Mouse (Mus musculus) liver, embryonic 14.5 days (tissue): ENCODE data around the gene C1ql4. TPM values are rescaled to one million over a fixed set of nuclear protein-coding genes. Genes with fewer than 3 reads are reported as not detected.
"Not testable (repeated sequence)": the region's sequence is repeated elsewhere in the genome, so short reads cannot be mapped to it uniquely, and the experiment has no call there.

Experiments
- ATAC-seq: fragments of 200-750 bp; cut with Nextera tagmentation; 2 replicates; pipeline ENCODE4 v1.8.0; 2017; ENCODE audit warnings: moderate number of reproducible peaks, mild to moderate bottlenecking, moderate library complexity; ENCODE audit not compliant: insufficient read depth
- DNase-seq, 3 experiments: peaks; one replicate each; pipeline ENCODE4 v3.0.0-alpha.2; 2012 to 2013; ENCODE audit warnings: low read depth in 3 of 3, low spot score in 3 of 3
- H3K27ac ChIP-seq: fragments of 300-500 bp; sonication (generic); 2 replicates; pipeline ENCODE4 v1.5.1; 2014; ENCODE audit warnings: moderate library complexity, mild to moderate bottlenecking, control low read depth, inconsistent platforms
- H3K27me3 ChIP-seq: fragments of 300-500 bp; sonication (generic); 2 replicates; pipeline ENCODE4 v1.6.1; 2014; ENCODE audit warnings: mild to moderate bottlenecking, low read length, moderate library complexity; ENCODE audit not compliant: control insufficient read depth, insufficient read depth
- H3K36me3 ChIP-seq: fragments of 300-500 bp; sonication (generic); replicated peaks from 2 replicates; pipeline ENCODE4 v1.6.1; 2014; ENCODE audit warnings: low read depth; ENCODE audit not compliant: control insufficient read depth, insufficient read depth
- H3K4me1 ChIP-seq, 2 experiments: fragments of 200-500 bp in 1 of 2; fragments of 300-500 bp in 1 of 2; sonication (generic) in 1 of 2; replicated peaks; 2 replicates each; pipeline ENCODE4 v1.6.1; 2012 to 2014; ENCODE audit warnings: antibody characterized with exemption in 1 of 2, inconsistent platforms in 1 of 2, low read length in 1 of 2; ENCODE audit not compliant: control insufficient read depth in 2 of 2, insufficient read depth in 2 of 2
- H3K4me2 ChIP-seq: fragments of 300-500 bp; sonication (generic); 2 replicates; pipeline ENCODE4 v1.6.1; 2014; ENCODE audit warnings: low read depth, mild to moderate bottlenecking, control low read depth, moderate library complexity
- H3K4me3 ChIP-seq, 2 experiments: fragments of 200-500 bp in 1 of 2; fragments of 300-500 bp in 1 of 2; sonication (generic) in 1 of 2; 2 replicates each; pipeline ENCODE4 v1.5.1; 2012 to 2014; ENCODE audit warnings: low read depth in 2 of 2, low read length in 2 of 2, mild to moderate bottlenecking in 2 of 2, control low read depth in 1 of 2, inconsistent platforms in 1 of 2, moderate library complexity in 1 of 2; ENCODE audit not compliant: insufficient read depth in 1 of 2
- H3K9ac ChIP-seq: fragments of 300-500 bp; sonication (generic); replicated peaks from 2 replicates; pipeline ENCODE4 v1.6.1; 2014; ENCODE audit warnings: mild to moderate bottlenecking, control low read depth, moderate library complexity
- H3K9me3 ChIP-seq: fragments of 300-500 bp; sonication (generic); 2 replicates; pipeline ENCODE4 v1.6.1; 2016; ENCODE audit warnings: low read length, mixed read lengths; ENCODE audit not compliant: control insufficient read depth
- CTCF ChIP-seq: IDR thresholded peaks from 2 replicates; pipeline ENCODE4 v1.5.1; 2016; ENCODE audit warnings: antibody characterized with exemption, low read depth, control low read depth
- EP300 ChIP-seq: IDR thresholded peaks from 2 replicates; pipeline ENCODE4 v1.6.1; 2016; ENCODE audit warnings: antibody characterized with exemption, low read depth
- WGBS: fragments of 180-500 bp; shearing (Covaris S2); extraction: QIAGEN DNeasy Blood & Tissue Kit; methylation state at CpG from one replicate; pipeline ENCODE4 v1.1.7; 2014; ENCODE audit not compliant: insufficient replicate concordance; 5-methylcytosine and 5-hydroxymethylcytosine counted together
- polyA plus RNA-seq, 2 experiments: library from polyadenylated mRNA; depleted of rRNA in 1 of 2; stranded (reverse) in 1 of 2; unstranded in 1 of 2; fragments of >200 nt; fragmentation: Nextera tagmentation in 1 of 2; extraction: Ambion mirVana in 1 of 2; gene quantifications; 2 replicates each; pipeline versions ENCODE4 v1.2.1 to v1.2.3; 2012 to 2014

The C1ql4 gene
- polyA plus RNA-seq, 2 experiments, result not detected

GRCm38 (mm10) chr15:99049473-99050253 is 38.0 kb downstream of the C1ql4 start:
- Histone ChIP-seq H3K27ac (no peak overlapping the region), H3K9me3 (no peaks in the 10 kb centered on the region), H3K9ac (no peak overlapping the region), H3K36me3 (no peaks in the 10 kb centered on the region), H3K4me3 (no peak overlapping the region), H3K4me2 (no peak overlapping the region), H3K27me3 (peaks cover 22% of the 10 kb centered on the region), H3K4me1 (no peaks in the 10 kb centered on the region; a peak in 1 of 4 replicates)
- ATAC-seq, result no peak
- 27% methylated on average over 13 of the region's 13 CpGs for WGBS
- TF ChIP-seq CTCF, result peak; percentile 84
- TF ChIP-seq EP300, result no peak
- peak in 1 of 3 experiments; percentile 47 for DNase-seq

GRCm38 (mm10) chr15:99045734-99046133 is 41.9 kb downstream of the C1ql4 start:
- not testable (repeated sequence) for H3K4me1 ChIP-seq, H3K4me3 ChIP-seq, ATAC-seq, H3K4me2 ChIP-seq, H3K9me3 ChIP-seq, H3K36me3 ChIP-seq, DNase-seq, H3K27ac ChIP-seq, H3K27me3 ChIP-seq, H3K9ac ChIP-seq
- WGBS, result 70% methylated on average over 6 of the region's 6 CpGs

- TF ChIP-seq CTCF (no peak), EP300 (no peak)
Measured at GRCm38 (mm10) chr15:99044854-99045253, 42.8 kb downstream of the C1ql4 start.

GRCm38 (mm10) chr15:99042334-99042733 is 45.3 kb downstream of the C1ql4 start:
- Histone ChIP-seq H3K4me3 (no peak overlapping the region), H3K4me2 (no peak overlapping the region), H3K36me3 (peaks cover 10% of the 10 kb centered on the region), H3K9me3 (no peaks in the 10 kb centered on the region), H3K9ac (no peak overlapping the region), H3K27ac (no peak overlapping the region), H3K27me3 (no peaks in the 10 kb centered on the region), H3K4me1 (no peaks in the 10 kb centered on the region; a peak in 1 of 4 replicates)
- DNase-seq, result no peak
- WGBS, result 65% methylated on average over 5 of the region's 5 CpGs
- ATAC-seq, result no peak
- no peak for TF ChIP-seq EP300
- TF ChIP-seq CTCF, result no peak

More at GRCm38 (mm10) chr15:99044854-99045253, 42.8 kb downstream of the C1ql4 start:
- no peak for ATAC-seq
- no peak overlapping the region for H3K27ac ChIP-seq
- H3K4me1 ChIP-seq, result no peaks in the 10 kb centered on the region; a peak in 1 of 4 replicates
- H3K4me2 ChIP-seq, result no peak overlapping the region
- no peak overlapping the region for H3K4me3 ChIP-seq
- no peaks in the 10 kb centered on the region for H3K36me3 ChIP-seq
- no peak for DNase-seq
- no peak overlapping the region for H3K9ac ChIP-seq
- no peaks in the 10 kb centered on the region for H3K27me3 ChIP-seq
- whole genome bisulfite sequencing, result 39% methylated on average over 3 of the region's 3 CpGs
- H3K9me3 ChIP-seq, result no peaks in the 10 kb centered on the region

GRCm38 (mm10) chr15:99040920-99041856 is 46.4 kb downstream of the C1ql4 start:
- WGBS, result 68% methylated on average over 21 of the region's 21 CpGs
- H3K4me2 ChIP-seq, result no peak overlapping the region
- H3K4me3 ChIP-seq, result no peak overlapping the region
- DNase-seq (no peak), ATAC-seq (no peak)
- H3K9me3 ChIP-seq, result no peaks in the 10 kb centered on the region
- no peaks in the 10 kb centered on the region for H3K27me3 ChIP-seq
- peaks cover 18% of the 10 kb centered on the region for H3K36me3 ChIP-seq
- no peak for TF ChIP-seq CTCF
- TF ChIP-seq EP300, result no peak
- no peaks in the 10 kb centered on the region; a peak in 2 of 4 replicates for H3K4me1 ChIP-seq
- no peak overlapping the region for H3K9ac ChIP-seq
- H3K27ac ChIP-seq, result no peak overlapping the region
